Mouse (Mus musculus): ENCODE data around the gene Pfas. TPM values are rescaled to one million over a fixed set of nuclear protein-coding genes. Genes with fewer than 3 reads are reported as not detected.
"Not testable (repeated sequence)": the region's sequence is repeated elsewhere in the genome, so short reads cannot be mapped to it uniquely, and the experiment has no call there.

Gene Pfas
- total RNA-seq, 2 experiments from 2014 or later: 77.9 to 101 TPM

- ATAC-seq (replicated peaks; ENCODE audit: low FRiP score, low TSS enrichment, poor library complexity, severe bottlenecking): no peak
Measured at GRCm38 (mm10) chr11:68946806-68947440, 61.3 kb downstream of the Pfas start.

- ATAC-seq (replicated peaks; ENCODE audit: low FRiP score, low TSS enrichment, poor library complexity, severe bottlenecking): no peak
Measured at GRCm38 (mm10) chr11:68946001-68946400, 62.3 kb downstream of the Pfas start.

GRCm38 (mm10) chr11:68945245-68945644 is 63.0 kb downstream of the Pfas start:
- ATAC-seq (replicated peaks; ENCODE audit: low FRiP score, low TSS enrichment, poor library complexity, severe bottlenecking): no peak

- no peak for ATAC-seq (replicated peaks; ENCODE audit: low FRiP score, low TSS enrichment, poor library complexity, severe bottlenecking)
Measured at GRCm38 (mm10) chr11:68942731-68943130, 65.5 kb downstream of the Pfas start.

DNA sequence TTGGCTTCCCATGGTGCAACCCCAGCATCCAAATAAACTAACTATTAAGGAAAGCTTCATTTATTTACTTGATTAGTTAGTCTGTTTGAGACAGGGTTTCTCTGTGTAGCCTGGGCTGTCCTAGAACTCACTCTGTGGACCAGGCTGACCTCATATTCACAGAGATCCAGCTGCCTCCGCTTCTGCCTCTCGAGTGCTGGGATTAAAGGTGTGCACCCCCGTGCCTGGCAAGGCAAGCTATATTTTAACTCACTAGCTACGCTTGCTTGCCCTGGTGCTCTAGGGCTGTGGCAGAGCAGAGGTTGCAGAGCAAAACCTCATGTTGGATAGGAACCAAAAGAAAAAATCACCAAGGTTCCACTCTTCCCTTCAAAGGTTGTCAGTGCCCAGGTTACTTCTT is 67.7 kb downstream of the Pfas start:
- no peak for ATAC-seq (replicated peaks; ENCODE audit: low FRiP score, low TSS enrichment, poor library complexity, severe bottlenecking)

DNA sequence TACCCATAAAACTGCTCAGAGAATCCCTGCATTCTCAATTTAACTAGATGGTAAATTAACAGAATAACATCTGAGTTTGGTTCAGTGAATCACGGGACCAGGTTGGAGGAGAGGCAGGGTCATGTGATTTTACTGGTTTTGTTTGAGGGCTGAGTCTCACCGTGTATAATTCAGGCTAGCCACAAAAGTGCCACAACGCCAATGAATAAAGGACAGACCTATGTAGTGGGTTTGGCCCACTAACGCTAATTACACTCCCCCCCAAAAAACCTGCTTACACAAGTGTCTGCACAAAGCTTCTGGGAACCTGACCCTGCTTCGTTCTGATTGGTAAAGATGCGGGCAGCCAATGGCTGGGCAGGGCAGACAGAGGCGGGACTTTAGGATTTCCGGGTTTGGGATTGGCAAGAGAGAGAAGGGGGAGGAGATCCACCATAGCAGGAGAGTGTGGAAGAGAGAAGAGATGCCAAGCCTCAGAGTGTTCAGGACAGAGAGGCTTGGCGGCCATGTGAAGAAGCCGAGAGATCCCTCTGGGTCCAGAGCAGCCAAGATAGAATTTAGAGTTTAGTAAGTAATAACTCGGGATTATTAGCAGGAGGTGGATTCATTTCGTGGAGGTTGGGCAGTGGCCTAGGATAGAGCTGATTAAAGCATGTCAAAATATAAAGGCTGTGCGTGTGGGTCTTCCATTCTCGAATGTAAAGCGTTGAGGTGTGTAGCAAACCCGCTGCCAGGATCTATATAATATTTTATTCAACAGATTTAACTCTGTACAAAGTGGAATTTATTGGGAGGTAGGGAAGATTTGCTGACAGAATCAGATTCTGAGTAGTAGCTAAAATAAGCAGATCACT is 68.6 kb downstream of the Pfas start:
- ATAC-seq (replicated peaks; ENCODE audit: low FRiP score, low TSS enrichment, poor library complexity, severe bottlenecking): peak; percentile 99

GRCm38 (mm10) chr11:68936951-68937350 is 71.3 kb downstream of the Pfas start:
- not testable (repeated sequence) for ATAC-seq (replicated peaks; ENCODE audit: low FRiP score, low TSS enrichment, poor library complexity, severe bottlenecking)

Other genes starting within 250 kb of the Pfas start
- 22.5 and 35.7 TPM in 2 replicates for gene Ndel1, start 136.6 kb downstream of the Pfas start, total RNA-seq (2014; fragmentation: Nextera tagmentation)
- 45.6 and 99.1 TPM in 2 replicates for gene Ndel1, start 136.6 kb downstream of the Pfas start, total RNA-seq (2017)
- gene Rnf222, start 119.9 kb downstream of the Pfas start, total RNA-seq (2014; fragmentation: Nextera tagmentation): not detected in 2 replicates
- not detected in 2 replicates for gene Rnf222, start 119.9 kb downstream of the Pfas start, total RNA-seq (2017)
- gene Rpl26, start 106.9 kb downstream of the Pfas start, total RNA-seq (2014; fragmentation: Nextera tagmentation): 5,476 and 5,943 TPM in 2 replicates
- 6,111 and 7,527 TPM in 2 replicates for gene Rpl26, start 106.9 kb downstream of the Pfas start, total RNA-seq (2017)
- not detected in 2 replicates for gene Odf4, start 81.4 kb downstream of the Pfas start, total RNA-seq (2014; fragmentation: Nextera tagmentation)
- not detected in 2 replicates for gene Odf4, start 81.4 kb downstream of the Pfas start, total RNA-seq (2017)
- gene Arhgef15, start 51.0 kb downstream of the Pfas start, total RNA-seq (2014; fragmentation: Nextera tagmentation): not detected in 2 replicates
- not detected in 2 replicates for gene Arhgef15, start 51.0 kb downstream of the Pfas start, total RNA-seq (2017)
- 2.6 and 3.6 TPM in 2 replicates for gene Slc25a35, start 40.3 kb downstream of the Pfas start, total RNA-seq (2014; fragmentation: Nextera tagmentation)
- gene Slc25a35, start 40.3 kb downstream of the Pfas start, total RNA-seq (2017): 1.1 and 4.5 TPM in 2 replicates
- gene Rangrf, start 33.3 kb downstream of the Pfas start, total RNA-seq (2014; fragmentation: Nextera tagmentation): 240 and 254 TPM in 2 replicates
- 69.1 and 104 TPM in 2 replicates for gene Rangrf, start 33.3 kb downstream of the Pfas start, total RNA-seq (2017)
- 40.4 and 46.7 TPM in 2 replicates for gene Ctc1, start 7.5 kb upstream of the Pfas start, total RNA-seq (2014; fragmentation: Nextera tagmentation)
- gene Ctc1, start 7.5 kb upstream of the Pfas start, total RNA-seq (2017): 9.6 and 20.4 TPM in 2 replicates
- gene Aurkb, start 37.2 kb upstream of the Pfas start, total RNA-seq (2014; fragmentation: Nextera tagmentation): 118 and 122 TPM in 2 replicates
- 60.0 and 75.0 TPM in 2 replicates for gene Aurkb, start 37.2 kb upstream of the Pfas start, total RNA-seq (2017)
- gene Borcs6, start 51.3 kb upstream of the Pfas start, total RNA-seq (2014; fragmentation: Nextera tagmentation): 0.46 and 7.0 TPM in 2 replicates
- 3.5 TPM in 2 replicates for gene Borcs6, start 51.3 kb upstream of the Pfas start, total RNA-seq (2017)
- 33.8 and 51.0 TPM in 2 replicates for gene Tmem107, start 62.3 kb upstream of the Pfas start, total RNA-seq (2014; fragmentation: Nextera tagmentation)
- gene Tmem107, start 62.3 kb upstream of the Pfas start, total RNA-seq (2017): 16.2 and 33.4 TPM in 2 replicates
- 46.7 and 60.3 TPM in 2 replicates for gene Vamp2, start 80.0 kb upstream of the Pfas start, total RNA-seq (2014; fragmentation: Nextera tagmentation)
- 7.5 and 15.7 TPM in 2 replicates for gene Vamp2, start 80.0 kb upstream of the Pfas start, total RNA-seq (2017)
- gene Per1, start 86.8 kb upstream of the Pfas start, total RNA-seq (2014; fragmentation: Nextera tagmentation): 11.3 and 17.6 TPM in 2 replicates
- 4.7 and 12.5 TPM in 2 replicates for gene Per1, start 86.8 kb upstream of the Pfas start, total RNA-seq (2017)
- not detected in 2 replicates for gene Hes7, start 111.9 kb upstream of the Pfas start, total RNA-seq (2014; fragmentation: Nextera tagmentation)
- gene Hes7, start 111.9 kb upstream of the Pfas start, total RNA-seq (2017): not detected in 2 replicates
- not detected in 2 replicates for gene 9130213A22Rik, start 114.1 kb upstream of the Pfas start, total RNA-seq (2014; fragmentation: Nextera tagmentation)
- gene 9130213A22Rik, start 114.1 kb upstream of the Pfas start, total RNA-seq (2017): not detected in 2 replicates
- not detected in 2 replicates for gene Aloxe3, start 117.4 kb upstream of the Pfas start, total RNA-seq (2014; fragmentation: Nextera tagmentation)
- not detected in 2 replicates for gene Aloxe3, start 117.4 kb upstream of the Pfas start, total RNA-seq (2017)
- gene Alox12b, start 148.5 kb upstream of the Pfas start, total RNA-seq (2014; fragmentation: Nextera tagmentation): not detected in 2 replicates
- gene Alox12b, start 148.5 kb upstream of the Pfas start, total RNA-seq (2017): not detected in 2 replicates
- gene Alox8, start 189.4 kb upstream of the Pfas start, total RNA-seq (2014; fragmentation: Nextera tagmentation): not detected in 2 replicates
- not detected in 2 replicates for gene Alox8, start 189.4 kb upstream of the Pfas start, total RNA-seq (2017)
- gene Gucy2e, start 228.6 kb upstream of the Pfas start, total RNA-seq (2014; fragmentation: Nextera tagmentation): not detected in 2 replicates
- not detected in 2 replicates for gene Gucy2e, start 228.6 kb upstream of the Pfas start, total RNA-seq (2017)